Mouse (Mus musculus) embryonic stem cell, embryonic (primary cell): ENCODE data around the gene Siah3.

Experiments
- CTCF ChIA-PET, 4 experiments: fragments of 300-600 bp in 2 of 4; fragments of 350-600 bp in 2 of 4; sonication (Branson Sonifier 250); formaldehyde crosslinking; loops; one replicate each; lab custom pipeline; 2022; ENCODE audit warnings: inconsistent platforms in 2 of 4; lab: Charles Lee
- POLR2A ChIA-PET, 4 experiments: fragments of 300-600 bp in 2 of 4; fragments of 350-600 bp in 2 of 4; sonication (Branson Sonifier 250); formaldehyde crosslinking; loops; one replicate each; lab custom pipeline; 2022; ENCODE audit warnings: antibody characterized with exemption in 4 of 4, inconsistent platforms in 1 of 4; lab: Charles Lee

Gene Siah3

DNA sequence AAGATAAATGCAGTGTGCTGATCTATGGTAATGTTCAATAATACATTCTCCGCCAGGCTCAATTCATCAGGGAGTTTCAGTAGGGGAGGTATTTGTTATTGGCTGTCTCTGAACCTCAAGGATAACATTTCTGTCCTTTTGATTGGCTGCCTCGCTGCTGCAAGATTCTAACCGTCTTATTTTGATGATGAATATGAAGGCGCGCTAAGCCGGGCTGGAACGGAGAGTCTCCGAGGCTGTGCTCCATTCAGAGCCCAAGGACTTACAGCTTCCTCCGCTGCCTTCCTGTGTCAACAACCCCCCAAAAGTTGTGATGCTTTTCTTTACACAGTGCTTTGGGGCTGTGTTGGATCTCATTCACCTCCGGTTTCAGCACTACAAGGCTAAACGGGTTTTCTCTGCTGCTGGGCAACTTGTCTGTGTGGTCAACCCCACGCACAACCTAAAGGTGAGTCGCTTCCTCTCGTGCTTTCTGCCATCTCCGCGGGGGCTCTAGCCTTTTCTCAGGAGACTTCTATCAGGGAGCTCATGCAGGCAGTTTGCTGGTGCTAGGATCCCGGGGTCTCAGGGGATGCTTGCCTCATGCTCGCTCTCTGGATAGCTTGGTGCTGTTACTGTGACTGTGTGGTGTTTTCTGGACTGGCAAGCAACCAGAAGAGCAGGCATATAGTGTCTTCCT, at the start of gene Siah3:
Gene Siah3 (plus strand): TSS at position 240 of the 679 bp plus-strand sequence.
- CTCF ChIA-PET: interaction anchor here in 3 of 4 experiments (0.6 to 1.2 kb wide), 5 partner anchors 11 to 628 kb away, joined by 3 to 9 read pairs (median 7); no protein-coding TSS in a partner anchor
- POLR2A ChIA-PET: interaction anchor here in 1 of 4 experiments (0.6 to 1.4 kb wide), 3 partner anchors 17 to 196 kb away, joined by 3 to 6 read pairs (median 5); no protein-coding TSS in a partner anchor

DNA sequence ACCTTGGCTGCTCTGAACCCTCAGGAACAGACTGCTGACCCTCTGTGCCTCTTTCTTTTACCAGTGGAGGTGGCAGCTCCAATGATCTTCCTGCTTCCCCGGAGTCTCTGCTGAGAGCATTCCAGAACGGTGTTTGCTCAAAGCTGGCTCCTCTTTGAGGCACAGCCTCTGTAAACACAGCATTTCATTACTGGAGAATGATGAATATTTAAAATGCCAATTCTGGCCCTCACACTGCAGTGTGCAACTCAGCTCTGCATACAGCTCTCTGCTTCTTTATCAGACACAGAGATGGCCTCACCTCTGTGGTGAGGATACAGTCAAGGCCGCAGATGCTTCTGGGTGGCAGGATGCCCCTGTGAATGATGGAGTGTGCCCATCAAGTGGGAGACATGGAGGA, 46.0 kb upstream of the Siah3 start:
- ChIA-PET CTCF (no interaction called here), POLR2A (interaction anchor here in 1 of 4 experiments (0.7 kb wide), 1 partner anchor 83 kb away, joined by 3 read pairs; no protein-coding TSS in a partner anchor)

DNA sequence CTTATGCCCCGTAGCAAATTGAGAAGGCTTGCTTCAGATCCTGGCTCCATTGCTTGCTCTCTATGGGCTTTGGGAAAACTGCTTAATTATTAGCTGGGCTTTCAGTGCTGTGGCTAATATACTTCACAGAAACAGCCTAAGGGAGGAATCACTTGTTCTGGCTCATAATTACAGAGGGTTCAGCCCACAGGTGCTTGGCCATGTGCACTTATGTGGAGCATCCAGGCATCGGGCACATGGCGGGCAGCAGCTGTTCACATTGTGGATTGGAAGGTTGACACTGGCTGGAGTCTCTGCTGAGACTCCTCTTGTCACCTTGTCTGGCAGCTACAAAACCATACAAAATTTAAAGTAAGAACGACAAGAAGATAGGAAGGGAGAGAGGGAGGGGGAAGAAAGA, 45.4 kb upstream of the Siah3 start:
- ChIA-PET CTCF (interaction anchor here in 1 of 4 experiments (0.6 to 0.7 kb wide), 2 partner anchors 24 to 141 kb away, joined by 3 to 4 read pairs; no protein-coding TSS in a partner anchor), POLR2A (interaction anchor here in 1 of 4 experiments (0.6 to 0.7 kb wide), 2 partner anchors 83 to 459 kb away, joined by 3 to 5 read pairs; no protein-coding TSS in a partner anchor)

DNA sequence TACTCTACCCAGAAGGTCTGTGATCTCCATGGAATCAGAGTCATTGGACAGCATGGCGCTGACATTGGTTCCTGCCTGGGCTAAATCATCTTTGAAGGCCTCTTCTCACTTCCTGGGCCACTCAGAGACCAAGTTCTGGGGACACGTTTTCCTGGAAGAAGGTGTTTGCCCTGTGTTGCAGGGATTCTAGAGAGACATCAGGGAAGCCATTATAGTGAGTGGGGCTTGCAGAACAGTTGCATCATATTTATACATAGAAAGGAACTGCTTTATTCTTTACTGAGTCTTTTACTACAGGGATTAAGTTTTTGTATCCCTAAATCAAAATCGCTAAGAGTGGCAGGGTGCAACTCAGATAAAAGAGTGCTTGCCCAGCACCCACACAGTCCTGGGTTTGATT, 37.1 kb upstream of the Siah3 start:
- ChIA-PET CTCF (no interaction called here), POLR2A (no interaction called here)

GRCm38 (mm10) chr14:75419876-75420275, 35.9 kb upstream of the Siah3 start:
- CTCF ChIA-PET: no interaction called here
- POLR2A ChIA-PET: no interaction called here

DNA sequence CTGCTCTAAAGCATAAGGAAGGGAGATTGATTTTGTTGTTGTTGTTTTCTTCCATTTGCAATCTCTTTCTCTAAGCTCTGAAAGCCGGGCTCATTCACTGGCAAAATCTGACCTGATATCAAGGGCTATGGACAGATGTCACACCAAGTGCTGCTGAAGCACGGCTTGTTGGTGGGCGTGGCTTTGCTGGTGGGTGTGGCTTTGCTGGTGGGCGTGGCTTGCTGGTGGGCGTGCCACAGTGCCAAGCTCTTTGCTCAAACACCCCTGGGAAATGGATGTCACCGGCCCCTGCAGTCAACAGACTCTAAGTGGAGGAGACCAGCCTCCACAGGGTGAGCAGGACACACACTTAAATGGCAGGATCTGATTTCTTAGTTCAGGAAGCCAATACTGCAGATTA, 35.0 kb upstream of the Siah3 start:
- CTCF ChIA-PET: interaction anchor here in 2 of 4 experiments (0.5 to 0.7 kb wide), 2 partner anchors 173 to 191 kb away, joined by 3 read pairs; no protein-coding TSS in a partner anchor
- POLR2A ChIA-PET: interaction anchor here in 1 of 4 experiments (0.6 kb wide), 1 partner anchor 24 kb away, joined by 3 read pairs; no protein-coding TSS in a partner anchor

- POLR2A ChIA-PET: no interaction called here
- CTCF ChIA-PET: no interaction called here
Measured at GRCm38 (mm10) chr14:75431173-75431786, 24.5 kb upstream of the Siah3 start.

- CTCF ChIA-PET: no interaction called here
- POLR2A ChIA-PET: interaction anchor here in 2 of 4 experiments (0.9 to 1.5 kb wide), 4 partner anchors 8 to 13 kb away, joined by 3 to 7 read pairs (median 4); no protein-coding TSS in a partner anchor
Measured at GRCm38 (mm10) chr14:75432850-75433249, 22.9 kb upstream of the Siah3 start.

- ChIA-PET POLR2A (interaction anchor here in 1 of 4 experiments (0.6 to 1.3 kb wide), 2 partner anchors 10 to 151 kb away, joined by 3 read pairs; partner anchors contain the start of gene Zc3h13), CTCF (no interaction called here)
Measured at GRCm38 (mm10) chr14:75434576-75434975, 21.2 kb upstream of the Siah3 start.

DNA sequence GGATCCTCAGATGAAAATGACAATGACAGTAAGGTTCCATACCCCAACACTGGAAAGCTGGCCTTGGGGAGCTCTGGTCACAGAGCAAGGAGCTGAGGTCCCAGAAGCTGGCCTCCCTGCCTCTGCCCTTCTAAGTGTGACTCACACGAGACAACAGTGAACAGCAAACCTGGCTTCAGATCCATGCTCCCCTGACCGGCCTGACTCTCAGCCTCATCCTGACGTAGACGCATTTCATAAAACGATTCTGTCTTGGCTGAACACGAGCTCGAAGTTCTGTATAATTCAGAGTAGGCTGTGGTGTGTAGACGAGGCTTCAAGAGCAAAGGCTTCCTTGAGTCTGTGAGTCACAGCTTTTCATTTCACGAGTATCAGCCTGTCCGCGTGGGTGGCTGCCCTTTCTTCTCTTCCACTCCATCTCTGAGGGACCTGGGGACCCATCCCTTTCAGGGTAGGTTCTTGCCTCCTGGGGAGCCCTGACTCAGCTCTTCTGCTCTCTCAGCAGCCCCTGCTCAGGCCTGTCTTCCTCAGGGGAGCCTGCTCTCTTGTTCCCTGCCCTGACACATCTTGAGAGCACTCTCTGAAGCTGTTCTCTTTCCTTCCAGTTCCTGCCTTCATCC, 11.2 kb upstream of the Siah3 start:
- ChIA-PET POLR2A (interaction anchor here in 2 of 4 experiments (1.0 to 1.7 kb wide), 3 partner anchors 12 to 32 kb away, joined by 3 to 7 read pairs (median 4); no protein-coding TSS in a partner anchor), CTCF (interaction anchor here in 1 of 4 experiments (1.0 kb wide), 1 partner anchor 12 kb away, joined by 7 read pairs; no protein-coding TSS in a partner anchor)

DNA sequence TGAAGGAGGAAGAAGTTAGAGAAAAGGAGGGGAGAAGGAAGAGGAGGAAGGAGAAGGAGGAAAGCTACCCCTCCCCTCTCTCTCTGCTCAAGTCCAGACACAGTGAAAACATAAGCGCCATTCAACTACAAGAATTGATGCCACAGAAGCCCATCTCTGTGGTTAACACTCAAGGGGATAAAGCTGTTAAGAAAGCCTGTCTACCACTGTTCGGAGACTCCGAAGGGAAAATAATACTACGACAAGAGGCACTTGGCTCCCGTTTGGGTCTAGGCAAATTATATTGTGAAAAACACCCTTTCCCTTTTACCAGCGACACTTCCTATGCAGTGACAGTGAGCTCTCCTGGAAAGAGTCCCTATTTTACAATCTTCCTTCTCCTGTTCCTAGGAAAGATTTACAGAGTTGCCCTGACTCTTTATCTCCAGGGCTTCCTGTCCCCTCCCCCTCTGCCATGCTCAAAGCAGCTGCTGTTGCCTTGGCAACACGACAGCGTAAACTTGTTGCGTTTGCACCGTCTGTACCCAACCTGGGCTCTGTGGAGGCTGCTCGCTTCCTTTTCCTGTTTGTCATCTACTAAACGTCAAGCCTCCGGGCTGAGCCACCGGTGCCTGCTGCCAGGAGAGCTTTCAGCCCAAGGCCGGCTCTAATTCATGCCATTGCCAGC, 10.4 kb upstream of the Siah3 start:
- ChIA-PET POLR2A (interaction anchor here in 3 of 4 experiments (0.5 to 1.7 kb wide), 5 partner anchors 13 to 1221 kb away, joined by 3 to 7 read pairs (median 3); no protein-coding TSS in a partner anchor), CTCF (interaction anchor here in 1 of 4 experiments (1.0 kb wide), 1 partner anchor 11 kb away, joined by 7 read pairs; no protein-coding TSS in a partner anchor)

DNA sequence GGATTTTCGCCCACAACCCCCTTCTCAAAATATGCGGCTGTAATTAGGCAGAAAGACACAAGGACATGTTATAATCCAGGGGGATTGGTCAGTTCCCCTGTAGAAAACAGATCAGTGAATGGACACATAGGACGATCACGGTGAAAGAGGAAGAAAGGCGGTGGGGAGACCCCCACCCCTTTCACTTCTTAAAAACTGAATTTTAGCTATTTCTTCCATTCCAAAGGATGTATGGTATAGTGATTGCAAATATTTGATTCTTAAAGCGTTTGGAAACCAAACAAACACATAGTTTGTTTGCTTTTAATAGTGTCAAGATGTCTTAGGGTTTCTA, 9.9 kb upstream of the Siah3 start:
- CTCF ChIA-PET: no interaction called here
- POLR2A ChIA-PET: interaction anchor here in 3 of 4 experiments (0.5 to 1.7 kb wide), 3 partner anchors 13 to 203 kb away, joined by 3 to 7 read pairs (median 3); no protein-coding TSS in a partner anchor

DNA sequence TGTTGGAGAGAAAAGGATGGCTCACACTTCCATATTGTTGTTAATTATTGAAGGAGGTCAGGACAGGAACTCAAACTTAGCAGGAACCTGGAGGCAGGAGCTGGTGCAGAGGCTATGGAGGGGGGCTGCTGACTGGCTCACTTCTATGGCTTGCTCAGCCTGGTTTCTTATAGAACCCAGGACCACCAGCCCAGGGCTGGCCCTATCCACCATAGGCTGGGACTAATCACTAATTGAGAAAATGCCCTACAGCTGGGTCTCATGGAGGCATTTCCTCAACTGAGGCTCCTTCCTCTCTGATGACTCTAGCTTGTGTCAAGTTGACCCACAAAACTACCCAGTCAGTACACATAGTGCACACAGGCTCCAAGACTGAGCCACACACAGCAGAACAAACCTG, 9.5 kb upstream of the Siah3 start:
- POLR2A ChIA-PET: interaction anchor here in 2 of 4 experiments (0.6 to 1.2 kb wide), 2 partner anchors 14 to 110 kb away, joined by 3 read pairs; no protein-coding TSS in a partner anchor
- CTCF ChIA-PET: interaction anchor here in 1 of 4 experiments (1.0 kb wide), 1 partner anchor 12 kb away, joined by 13 read pairs; no protein-coding TSS in a partner anchor

DNA sequence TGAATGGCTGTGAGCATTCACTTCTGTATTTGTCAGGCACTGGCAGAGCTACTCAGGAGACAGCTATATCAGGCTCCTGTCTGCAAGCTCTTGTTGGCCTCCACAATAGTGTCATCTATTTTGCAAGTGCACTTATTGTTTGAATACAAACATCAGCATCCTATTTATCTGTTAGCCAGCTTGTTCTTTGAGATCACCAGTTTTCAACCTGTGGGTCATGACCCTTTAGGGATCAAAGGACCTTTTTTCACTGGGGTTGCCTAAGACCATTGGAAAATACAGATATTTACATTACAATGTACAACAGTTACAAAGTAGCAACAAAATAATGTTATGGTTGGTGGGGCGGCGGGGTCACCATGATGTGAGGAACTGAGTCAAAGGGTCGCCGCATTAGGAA, 1.9 kb upstream of the Siah3 start:
- ChIA-PET CTCF (no interaction called here), POLR2A (no interaction called here)

- ChIA-PET CTCF (interaction anchor here in 1 of 4 experiments (0.6 to 0.9 kb wide), 2 partner anchors 87 to 187 kb away, joined by 3 to 4 read pairs; no protein-coding TSS in a partner anchor), POLR2A (no interaction called here)
Measured at GRCm38 (mm10) chr14:75454716-75455115, 1.1 kb upstream of the Siah3 start.

- POLR2A ChIA-PET: no interaction called here
- CTCF ChIA-PET: interaction anchor here in 1 of 4 experiments (0.6 to 0.9 kb wide), 2 partner anchors 87 to 186 kb away, joined by 3 to 4 read pairs; no protein-coding TSS in a partner anchor
Measured at GRCm38 (mm10) chr14:75455361-75455742, 430 bp upstream of the Siah3 start.

DNA sequence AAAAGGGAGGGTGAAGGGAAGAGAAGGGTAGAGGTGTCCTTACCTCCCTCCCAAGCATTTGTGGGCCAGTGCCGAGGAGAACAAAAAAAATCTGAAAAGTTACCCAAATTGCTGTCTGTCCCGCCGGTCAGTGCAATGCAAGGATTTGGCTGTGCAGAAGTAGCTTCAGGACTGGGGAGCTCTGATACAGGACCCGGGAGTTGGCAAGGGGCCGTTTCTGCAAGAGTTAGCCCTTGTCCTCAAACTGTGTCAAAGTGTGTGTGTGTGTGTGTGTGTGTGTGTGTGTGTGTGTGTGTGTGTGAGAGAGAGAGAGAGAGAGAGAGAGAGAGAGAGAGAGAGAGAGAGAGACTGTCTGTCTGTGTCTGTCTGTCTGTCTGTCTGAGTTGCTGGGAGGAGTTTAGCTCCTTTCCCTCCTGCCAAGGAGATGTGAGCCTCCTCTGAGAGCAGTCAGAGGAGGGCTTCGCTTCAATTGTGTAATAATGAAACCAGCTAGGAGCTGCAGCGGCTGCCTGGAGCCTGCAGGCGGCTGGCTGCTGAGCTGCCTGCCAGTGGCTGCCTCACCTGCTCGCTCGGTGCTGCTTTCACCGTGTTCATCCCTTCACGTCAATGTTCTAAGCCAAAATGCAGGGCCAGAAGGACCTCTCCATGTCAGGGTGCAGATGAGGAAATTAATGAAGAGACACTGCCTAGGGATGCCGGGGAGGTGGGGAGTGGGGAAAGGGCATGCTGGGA, 873 bp downstream of the Siah3 start:
- CTCF ChIA-PET: interaction anchor here (0.5 to 1.2 kb wide), 9 partner anchors 12 to 1802 kb away, joined by 3 to 9 read pairs (median 5); no protein-coding TSS in a partner anchor
- POLR2A ChIA-PET: interaction anchor here in 2 of 4 experiments (0.6 to 1.4 kb wide), 6 partner anchors 16 to 204 kb away, joined by 3 to 7 read pairs (median 6); no protein-coding TSS in a partner anchor
